Mouse (Mus musculus) liver, adult 2 months (tissue): ENCODE results near the gene Parp16.

ENCODE experiments used
- CTCF ChIP-seq: fragments of 200-500 bp; IDR thresholded peaks from 2 replicates; pipeline ENCODE4 v1.5.1; 2011; ENCODE audit warnings: low read depth, low read length, control low read depth
- POLR2A ChIP-seq: fragments of 200-500 bp; IDR thresholded peaks from 2 replicates; pipeline ENCODE4 v1.6.1; 2011; ENCODE audit warnings: low read length, control low read depth; ENCODE audit not compliant: insufficient read depth; ENCODE audit errors: extremely low read depth

GRCm38 (mm10) chr9:65223927-65224326, 28.8 kb downstream of the Parp16 start:
- no peak for TF ChIP-seq CTCF
- no peak for TF ChIP-seq POLR2A
